In the genomic region with DNA sequence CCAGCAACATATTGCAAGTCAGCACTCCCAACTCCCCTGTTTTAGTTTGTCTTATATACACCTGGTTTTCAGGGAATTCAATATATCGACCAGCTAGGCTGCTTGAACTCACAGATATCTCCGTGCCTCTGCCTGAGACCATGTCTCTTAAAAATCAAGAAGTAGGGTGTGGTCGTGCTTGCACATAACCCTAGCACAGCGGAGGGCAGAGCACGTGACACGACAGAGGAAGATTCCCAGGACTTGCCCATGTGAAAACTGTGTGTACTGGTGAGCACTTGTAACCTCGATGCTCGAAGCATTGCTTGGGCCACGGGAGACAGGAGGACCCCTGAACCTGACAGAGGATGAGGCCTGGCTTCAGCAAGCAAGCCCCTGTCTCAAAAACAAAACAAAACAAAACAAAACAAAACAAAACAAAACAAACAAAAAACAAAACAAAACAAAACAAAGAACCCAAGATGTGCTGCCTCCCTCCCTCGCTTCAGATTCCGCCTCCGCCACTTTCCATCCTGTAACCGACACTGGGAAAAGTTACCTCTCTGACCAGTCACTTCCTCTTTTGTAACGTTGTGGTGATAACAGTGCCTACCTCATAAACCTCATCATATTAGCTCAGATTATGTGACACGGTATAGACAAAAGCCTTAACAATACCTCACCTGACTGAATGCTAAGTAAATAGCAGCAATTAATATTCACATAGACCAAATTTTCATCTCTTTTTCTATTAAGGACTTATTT, we compare ENCODE assay signal across 12 mouse cellular contexts. TPM values are rescaled to one million over a fixed set of nuclear protein-coding genes. Genes with fewer than 3 reads are reported as not detected.
DNase-seq lines count a peak whose midpoint lies in the region; ATAC-seq and TF ChIP-seq lines count a peak whose summit lies in the region.
"Had no signal": no experiment of that assay in that cellular context is flagged by ENCODE, and none has a peak within 500 bp of the region (broad histone marks: within the 10 kb centered on the region; RNA-seq: fewer than 3 reads in every experiment).

No protein-coding gene starts in this region.

- no peak overlapping the region for H3K4me3 ChIP-seq in heart, embryonic 14.5 days (ENCODE audit: control insufficient read depth in 1 of 2, insufficient read depth in 1 of 2, low read depth in 1 of 2, low read length in 2 of 2)
- 0 out of 4 replicates have a peak overlapping the region, but pooled peaks of 1 of the 2 experiments have one; percentile 11 for H3K4me3 ChIP-seq in liver, embryonic 14.5 days (ENCODE audit: insufficient read depth in 1 of 2, low read depth in 2 of 2, low read length in 2 of 2)

- 71% methylated on average over 15 of the region's 15 CpGs for WGBS in heart, embryonic 14.5 days
- 20% methylated on average over 15 of the region's 15 CpGs for WGBS in liver, embryonic 14.5 days (ENCODE audit: insufficient replicate concordance)

- no peak for TF ChIP-seq CTCF in liver, embryonic 14.5 days (IDR thresholded peaks at IDR 0.05; ENCODE audit: low read depth)

- no peak for ATAC-seq in heart, embryonic 14.5 days (ENCODE audit: insufficient number of reproducible peaks, insufficient read depth, low FRiP score, low read depth)
- peak; percentile 68 for ATAC-seq in erythroblast, adult 5-6 weeks (replicated peaks; ENCODE audit: low FRiP score, poor library complexity, severe bottlenecking)
- peak; percentile 69 for ATAC-seq in liver, embryonic 14.5 days (ENCODE audit: insufficient read depth)
- ATAC-seq: hindbrain, embryonic 16.5 days had no signal

- H3K27me3 ChIP-seq in heart, embryonic 14.5 days (ENCODE audit: control insufficient read depth, insufficient read depth, low read length), result no peaks in the 10 kb centered on the region
- no peaks in the 10 kb centered on the region for H3K27me3 ChIP-seq in liver, embryonic 14.5 days (ENCODE audit: control insufficient read depth, insufficient read depth, low read length)

- H3K4me1 ChIP-seq in heart, embryonic 14.5 days (ENCODE audit: control insufficient read depth in 2 of 2, insufficient read depth in 2 of 2, low read length in 2 of 2), result peaks cover 23 to 25% of the 10 kb centered on the region in 2 experiments
- H3K4me1 ChIP-seq in liver, embryonic 14.5 days (replicated peaks; ENCODE audit: control insufficient read depth in 2 of 2, insufficient read depth in 2 of 2, low read length in 1 of 2), result peaks cover 23 to 52% of the 10 kb centered on the region in 2 experiments

- no peak for DNase-seq in heart, postnatal 25 days (ENCODE audit: low spot score)
- DNase-seq in CD4-positive, CD25-positive, alpha-beta regulatory T cell, adult 2 months (ENCODE audit: low read depth, low spot score), result peak; percentile 56
- DNase-seq in liver, embryonic 14.5 days (ENCODE audit: low read depth in 3 of 3, low spot score in 3 of 3), result no peak
- DNase-seq in adrenal gland, adult 18-20 months (ENCODE audit: low spot score in 2 of 2), result no peak
- no peak for DNase-seq in right cerebral cortex, postnatal 14 days
- DNase-seq in gastrocnemius, postnatal 10 days, result no peak
- DNase-seq: adrenal gland, adult 2 months; cerebellum, adult 9-10 months; lung, adult 18-20 months had no signal

- H3K27ac ChIP-seq in heart, embryonic 14.5 days (replicated peaks in 1 of 2; ENCODE audit: control insufficient read depth in 1 of 2, insufficient read depth in 1 of 2, low read depth in 2 of 2, low read length in 2 of 2), result peak overlapping the region; percentile 2 to 82; a peak in 2 of 4 replicates
- H3K27ac ChIP-seq in liver, embryonic 14.5 days, result peak overlapping the region; percentile 34

- no peak overlapping the region for H3K9ac ChIP-seq in heart, embryonic 14.5 days (ENCODE audit: low read length)
- peak overlapping the region; percentile 39; the same call in 1 of the 2 replicates for H3K9ac ChIP-seq in liver, embryonic 14.5 days (replicated peaks)

- intact Hi-C loops in heart, postnatal 25 days (cut with DNase I), result no loop called here

- no peak for TF ChIP-seq EP300 in liver, embryonic 14.5 days (IDR thresholded peaks at IDR 0.05; ENCODE audit: low read depth)

- no peaks in the 10 kb centered on the region for H3K9me3 ChIP-seq in heart, embryonic 14.5 days (ENCODE audit: control insufficient read depth, low read length)
- no peaks in the 10 kb centered on the region for H3K9me3 ChIP-seq in liver, embryonic 14.5 days (ENCODE audit: control insufficient read depth, low read length)

- H3K4me2 ChIP-seq in heart, embryonic 14.5 days (ENCODE audit: low read length), result no peak overlapping the region
- peak overlapping the region; percentile 59 for H3K4me2 ChIP-seq in liver, embryonic 14.5 days (ENCODE audit: low read depth)

- H3K36me3 ChIP-seq in heart, embryonic 14.5 days (ENCODE audit: control insufficient read depth, insufficient read depth, low read length), result no peaks in the 10 kb centered on the region
- no peaks in the 10 kb centered on the region for H3K36me3 ChIP-seq in liver, embryonic 14.5 days (replicated peaks; ENCODE audit: control insufficient read depth, insufficient read depth, low read depth)

RNA-seq across cellular contexts. Expression of a gene that starts 5.3 kb away (rescaled TPM):
- 58.1 and 61.9 TPM in 2 replicates for polyA plus RNA-seq in heart, embryonic 14.5 days (2014; fragmentation: Nextera tagmentation; extraction: Ambion mirVana)
- total RNA-seq in heart, postnatal 25 days (2021), result 10 to 100 TPM; 56.3 to 59.6 TPM
- 55.7 and 57.1 TPM in 2 replicates for total RNA-seq in erythroblast, adult 5-6 weeks (2015; ENCODE audit: low replicate concordance)
- 9.5 and 21.2 TPM in 2 replicates for total RNA-seq in erythroblast, adult 5-6 weeks (2017; ENCODE audit: low replicate concordance)
- 72.5 and 80.0 TPM in 2 replicates for polyA plus RNA-seq in liver, embryonic 14.5 days (2012; rRNA removed)
- 81.0 and 94.5 TPM in 2 replicates for polyA plus RNA-seq in liver, embryonic 14.5 days (2014; fragmentation: Nextera tagmentation; extraction: Ambion mirVana)
- 10 to 100 TPM; 22.9 to 25.5 TPM for total RNA-seq in adrenal gland, adult 18-20 months (2021)
- 10 to 100 TPM; 49.1 to 50.0 TPM for total RNA-seq in gastrocnemius, postnatal 10 days (2021)

RNA-seq across cellular contexts. Expression of a gene that starts 8.2 kb away (rescaled TPM):
- polyA plus RNA-seq in heart, embryonic 14.5 days (2014; fragmentation: Nextera tagmentation; extraction: Ambion mirVana), result 88.3 and 89.0 TPM in 2 replicates
- 10 to 100 TPM; 33.9 to 41.2 TPM for total RNA-seq in heart, postnatal 25 days (2021)
- total RNA-seq in erythroblast, adult 5-6 weeks (2015; ENCODE audit: low replicate concordance), result 37.1 and 51.6 TPM in 2 replicates
- total RNA-seq in erythroblast, adult 5-6 weeks (2017; ENCODE audit: low replicate concordance), result 44.0 and 47.3 TPM in 2 replicates
- 40.3 and 42.8 TPM in 2 replicates for polyA plus RNA-seq in liver, embryonic 14.5 days (2012; rRNA removed)
- polyA plus RNA-seq in liver, embryonic 14.5 days (2014; fragmentation: Nextera tagmentation; extraction: Ambion mirVana), result 68.0 and 75.4 TPM in 2 replicates
- total RNA-seq in adrenal gland, adult 18-20 months (2021), result 100 to 1,000 TPM; 187 to 460 TPM
- total RNA-seq in gastrocnemius, postnatal 10 days (2021), result 10 to 100 TPM; 35.9 to 36.6 TPM

RNA-seq across cellular contexts. Expression of a gene that starts 15.5 kb away (rescaled TPM):
- 154 and 157 TPM in 2 replicates for polyA plus RNA-seq in heart, embryonic 14.5 days (2014; fragmentation: Nextera tagmentation; extraction: Ambion mirVana)
- total RNA-seq in heart, postnatal 25 days (2021), result 10 to 100 TPM; 72.2 to 74.1 TPM
- total RNA-seq in erythroblast, adult 5-6 weeks (2015; ENCODE audit: low replicate concordance), result 68.5 and 70.1 TPM in 2 replicates
- 91.4 and 102 TPM in 2 replicates for total RNA-seq in erythroblast, adult 5-6 weeks (2017; ENCODE audit: low replicate concordance)
- 129 and 188 TPM in 2 replicates for polyA plus RNA-seq in liver, embryonic 14.5 days (2012; rRNA removed)
- polyA plus RNA-seq in liver, embryonic 14.5 days (2014; fragmentation: Nextera tagmentation; extraction: Ambion mirVana), result 266 and 276 TPM in 2 replicates
- 100 to 1,000 TPM; 111 to 140 TPM for total RNA-seq in adrenal gland, adult 18-20 months (2021)
- 10 to 100 TPM; 60.9 to 64.7 TPM for total RNA-seq in gastrocnemius, postnatal 10 days (2021)

RNA-seq across cellular contexts. Expression of a gene that starts 19.7 kb away (rescaled TPM):
- 14.4 and 16.4 TPM in 2 replicates for polyA plus RNA-seq in heart, embryonic 14.5 days (2014; fragmentation: Nextera tagmentation; extraction: Ambion mirVana)
- total RNA-seq in heart, postnatal 25 days (2021), result 10 to 100 TPM; 18.0 to 21.1 TPM
- 1.5 TPM in 1 of 2 replicates, not detected in the other for total RNA-seq in erythroblast, adult 5-6 weeks (2015; ENCODE audit: low replicate concordance)
- total RNA-seq in erythroblast, adult 5-6 weeks (2017; ENCODE audit: low replicate concordance), result 1.4 TPM in 1 of 2 replicates, not detected in the other
- 39.0 and 58.3 TPM in 2 replicates for polyA plus RNA-seq in liver, embryonic 14.5 days (2012; rRNA removed)
- polyA plus RNA-seq in liver, embryonic 14.5 days (2014; fragmentation: Nextera tagmentation; extraction: Ambion mirVana), result 43.6 and 48.0 TPM in 2 replicates
- 10 to 100 TPM; 24.3 to 24.4 TPM for total RNA-seq in adrenal gland, adult 18-20 months (2021)
- total RNA-seq in gastrocnemius, postnatal 10 days (2021), result 10 to 100 TPM in 1 of 2 experiments, 1 to 10 TPM in 1; 8.0 to 14.0 TPM

RNA-seq across cellular contexts. Expression of a gene that starts 27.9 kb away (rescaled TPM):
- polyA plus RNA-seq in heart, embryonic 14.5 days (2014; fragmentation: Nextera tagmentation; extraction: Ambion mirVana), result 13.7 and 13.8 TPM in 2 replicates
- total RNA-seq in heart, postnatal 25 days (2021), result 10 to 100 TPM in 1 of 2 experiments, 1 to 10 TPM in 1; 9.4 to 10.1 TPM
- 9.2 and 11.5 TPM in 2 replicates for total RNA-seq in erythroblast, adult 5-6 weeks (2015; ENCODE audit: low replicate concordance)
- 8.8 and 15.0 TPM in 2 replicates for total RNA-seq in erythroblast, adult 5-6 weeks (2017; ENCODE audit: low replicate concordance)
- polyA plus RNA-seq in liver, embryonic 14.5 days (2012; rRNA removed), result 8.7 and 10.1 TPM in 2 replicates
- 7.9 and 10.9 TPM in 2 replicates for polyA plus RNA-seq in liver, embryonic 14.5 days (2014; fragmentation: Nextera tagmentation; extraction: Ambion mirVana)
- total RNA-seq in adrenal gland, adult 18-20 months (2021), result 10 to 100 TPM; 24.2 to 33.2 TPM
- total RNA-seq in gastrocnemius, postnatal 10 days (2021), result 10 to 100 TPM; 12.5 to 15.6 TPM
